Mouse (Mus musculus) heart, postnatal 0 days (tissue): ENCODE data around the gene Bcl7b.

Source experiments
- CTCF ChIP-seq: IDR thresholded peaks from 2 replicates; pipeline ENCODE4 v1.5.1; 2016; ENCODE audit warnings: antibody characterized with exemption, control low read depth, low read depth
- EP300 ChIP-seq: IDR thresholded peaks from 2 replicates; pipeline ENCODE4 v1.6.1; 2016; ENCODE audit warnings: antibody characterized with exemption, low read depth

GRCm38 (mm10) chr5:135187349-135188213 lies 19.5 kb downstream of the Bcl7b start:
- TF ChIP-seq CTCF, result no peak
- TF ChIP-seq EP300, result no peak; the same call in 1 of the 2 replicates
